Mouse (Mus musculus) natural killer cell, adult 2 months (primary cell): Measurements from ENCODE around the gene Snx13.

ENCODE experiments used
- DNase-seq, 2 experiments: peaks; one replicate each; pipeline ENCODE4 v3.0.0; 2022; ENCODE audit warnings: low spot score in 2 of 2

Gene Snx13

GRCm38 (mm10) chr12:35047320-35048225 lies 587 bp downstream of the Snx13 start:
- DNase-seq, result peak; percentile 38 to 41

- no peak for DNase-seq
Measured at GRCm38 (mm10) chr12:35048891-35049290, 1.9 kb downstream of the Snx13 start.

- no peak for DNase-seq
Measured at GRCm38 (mm10) chr12:35050501-35050900, 3.5 kb downstream of the Snx13 start.

GRCm38 (mm10) chr12:35050964-35051758 lies 4.2 kb downstream of the Snx13 start:
- no peak for DNase-seq

GRCm38 (mm10) chr12:35054420-35054819 lies 7.4 kb downstream of the Snx13 start:
- no peak for DNase-seq

GRCm38 (mm10) chr12:35055114-35056095 lies 8.4 kb downstream of the Snx13 start:
- no peak for DNase-seq

GRCm38 (mm10) chr12:35063697-35064468 lies 16.9 kb downstream of the Snx13 start:
- no peak for DNase-seq

- DNase-seq, result no peak
Measured at GRCm38 (mm10) chr12:35067621-35068020, 20.6 kb downstream of the Snx13 start.

GRCm38 (mm10) chr12:35071336-35071735 lies 24.4 kb downstream of the Snx13 start:
- no peak for DNase-seq

- DNase-seq, result no peak
Measured at GRCm38 (mm10) chr12:35072178-35072577, 25.2 kb downstream of the Snx13 start.

- DNase-seq, result no peak
Measured at GRCm38 (mm10) chr12:35075993-35076392, 29.0 kb downstream of the Snx13 start.

- no peak for DNase-seq
Measured at GRCm38 (mm10) chr12:35123549-35123948, 76.6 kb downstream of the Snx13 start.

GRCm38 (mm10) chr12:35153186-35153585 lies 106.2 kb downstream of the Snx13 start:
- DNase-seq, result no peak

GRCm38 (mm10) chr12:35154149-35154548 lies 107.2 kb downstream of the Snx13 start:
- peak in 1 of 2 experiments; percentile 5 for DNase-seq

- no peak for DNase-seq
Measured at GRCm38 (mm10) chr12:35157237-35157636, 110.3 kb downstream of the Snx13 start.

GRCm38 (mm10) chr12:35161690-35162089 lies 114.7 kb downstream of the Snx13 start:
- no peak for DNase-seq

GRCm38 (mm10) chr12:35170275-35170674 lies 123.3 kb downstream of the Snx13 start:
- no peak for DNase-seq

- no peak for DNase-seq
Measured at GRCm38 (mm10) chr12:35175938-35176337, 129.0 kb downstream of the Snx13 start.

- DNase-seq, result no peak
Measured at GRCm38 (mm10) chr12:35176628-35177027, 129.6 kb downstream of the Snx13 start.

GRCm38 (mm10) chr12:35182675-35183074 lies 135.7 kb downstream of the Snx13 start:
- peak; percentile 50 to 70 for DNase-seq

- no peak for DNase-seq
Measured at GRCm38 (mm10) chr12:35184261-35184660, 137.3 kb downstream of the Snx13 start.
